Mouse (Mus musculus): ENCODE data around the gene Hspg2.
"Not testable (repeated sequence)": the region's sequence is repeated elsewhere in the genome, so short reads cannot be mapped to it uniquely, and the experiment has no call there.

The Hspg2 gene

DNA sequence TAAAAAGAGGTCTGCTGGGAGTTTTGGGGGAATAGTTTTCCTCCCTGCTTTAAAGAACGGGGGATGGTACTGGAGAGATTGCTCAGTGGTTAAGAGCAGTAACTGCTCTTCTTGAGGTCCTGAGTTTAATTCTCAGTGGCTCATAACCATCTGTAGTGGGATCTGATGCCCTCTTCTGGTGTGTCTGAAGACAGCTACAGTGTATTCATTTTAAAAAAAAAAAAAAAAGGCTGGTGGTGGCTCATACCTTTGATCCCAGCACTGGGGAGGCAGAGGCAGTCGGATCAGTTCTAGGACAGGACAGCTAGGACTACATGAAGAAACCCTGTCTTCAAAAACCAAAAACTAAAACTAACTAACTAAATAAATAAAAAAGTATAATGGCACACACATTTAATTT lies 111.7 kb downstream of the Hspg2 start:
- DNase-seq: no peak

DNA sequence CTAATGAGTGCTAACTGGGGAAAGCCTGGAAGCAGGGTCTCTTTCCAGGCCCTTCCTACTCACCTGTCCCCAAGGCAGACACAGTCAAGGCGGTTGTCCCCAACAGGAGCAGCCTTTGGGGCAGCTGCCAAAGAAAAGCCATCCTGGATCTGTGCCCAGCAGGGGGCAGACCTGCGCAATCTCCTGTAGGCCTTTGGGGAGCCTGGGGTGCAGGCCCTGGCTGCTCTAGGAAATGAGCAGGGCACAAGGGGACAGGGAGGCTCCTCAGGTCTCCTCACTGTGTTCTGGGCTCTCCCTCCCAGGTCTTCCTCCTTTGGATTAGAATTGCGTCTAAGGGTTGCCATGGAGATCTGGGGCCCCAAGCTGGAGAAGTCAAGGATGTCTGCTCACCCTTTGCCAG lies 113.2 kb downstream of the Hspg2 start:
- DNase-seq: peak; percentile 55

GRCm38 (mm10) chr4:137589095-137589494 lies 120.5 kb downstream of the Hspg2 start:
- DNase-seq: not testable (repeated sequence)

DNA sequence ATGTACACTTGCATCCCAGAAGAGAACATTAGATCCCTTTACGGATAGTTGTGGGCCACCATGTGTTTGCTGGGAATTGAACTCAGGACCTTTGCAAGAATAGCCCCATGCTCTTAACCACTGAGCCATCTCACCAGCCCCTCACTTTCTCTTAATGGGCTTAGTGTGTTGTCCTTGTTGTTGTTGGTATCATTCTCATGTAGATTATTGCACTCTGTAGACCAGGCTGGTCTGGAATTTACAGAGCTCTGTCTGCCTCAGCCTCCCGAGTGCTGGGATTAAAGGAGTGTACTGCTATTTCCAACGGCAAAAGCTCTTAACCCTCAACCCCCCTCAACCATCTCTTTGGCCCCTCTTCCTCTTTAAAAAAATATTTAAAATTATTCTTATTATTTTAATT lies 121.0 kb downstream of the Hspg2 start:
- DNase-seq: no peak

DNA sequence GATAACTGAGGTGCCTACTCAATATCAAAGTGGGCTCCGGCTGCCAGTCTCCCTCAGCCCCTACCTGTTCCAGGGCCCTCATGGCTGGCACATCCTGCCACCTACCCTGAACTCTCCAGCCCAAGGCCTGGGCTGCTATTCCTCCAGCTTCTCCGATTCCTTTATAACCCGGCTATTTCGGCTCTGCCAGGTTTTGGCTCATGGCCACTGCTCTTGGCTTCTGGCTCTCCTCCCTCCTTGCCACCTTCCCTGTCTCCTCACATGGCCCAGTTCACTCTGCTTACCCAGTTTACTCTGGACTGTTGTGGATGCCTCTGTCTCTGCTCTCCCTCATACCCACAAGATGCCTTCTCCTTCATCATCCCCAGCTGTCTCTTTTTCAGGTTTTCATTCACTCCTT lies 122.4 kb downstream of the Hspg2 start:
- no peak for DNase-seq

- peak; percentile 100 for DNase-seq
These were observed 125.3 kb downstream of the Hspg2 start, which contains the start of gene Usp48 for GRCm38 (mm10) chr4:137593601-137594495. Gene Usp48 (plus strand): TSS chr4:137593755.

DNA sequence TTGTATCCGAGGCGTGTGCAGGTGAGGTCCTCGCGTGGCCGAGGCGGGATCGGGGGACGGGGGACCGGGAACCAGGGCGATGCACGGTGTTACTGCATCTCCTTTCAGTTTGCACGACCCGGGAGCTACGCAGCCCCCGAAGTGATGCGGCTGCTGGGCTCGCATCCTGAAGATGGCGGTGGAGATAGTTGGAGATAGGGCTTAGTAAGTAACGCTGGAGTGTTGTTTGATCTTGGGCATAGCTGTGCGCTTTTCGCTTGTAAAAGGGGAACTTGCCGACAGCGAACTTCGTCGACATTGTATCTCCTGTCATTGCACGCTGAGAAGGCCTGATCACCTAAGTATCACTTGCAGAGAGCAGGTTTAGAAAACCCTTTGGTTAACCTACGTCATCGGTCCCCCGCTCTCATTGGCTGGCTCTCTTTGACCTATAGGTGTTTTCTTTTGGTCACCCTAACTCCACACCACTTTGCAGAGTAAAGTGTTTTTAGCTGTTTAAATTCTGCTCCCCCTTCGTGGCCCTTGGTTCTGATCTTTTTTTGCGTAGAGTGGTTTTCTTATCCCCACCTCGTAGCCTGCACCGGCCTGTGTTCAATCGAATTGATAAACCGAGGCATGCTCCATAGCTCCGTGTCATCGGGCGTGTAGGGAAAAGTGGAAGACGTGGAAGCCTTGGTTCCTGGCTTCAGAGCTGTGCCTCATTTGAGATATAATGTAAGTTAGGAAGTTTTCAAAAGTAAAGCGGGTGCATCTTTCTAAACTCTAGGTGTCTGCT lies 126.1 kb downstream of the Hspg2 start:
- peak; percentile 44 for DNase-seq

GRCm38 (mm10) chr4:137597098-137597630 lies 128.6 kb downstream of the Hspg2 start:
- DNase-seq: no peak

- DNase-seq: no peak
These were observed 130.0 kb downstream of the Hspg2 start for GRCm38 (mm10) chr4:137598577-137598976.

- DNase-seq: no peak
These were observed 135.0 kb downstream of the Hspg2 start for GRCm38 (mm10) chr4:137603449-137604171.

GRCm38 (mm10) chr4:137607023-137607422 lies 138.5 kb downstream of the Hspg2 start:
- DNase-seq: no peak

GRCm38 (mm10) chr4:137609281-137609680 lies 140.7 kb downstream of the Hspg2 start:
- DNase-seq: no peak

DNA sequence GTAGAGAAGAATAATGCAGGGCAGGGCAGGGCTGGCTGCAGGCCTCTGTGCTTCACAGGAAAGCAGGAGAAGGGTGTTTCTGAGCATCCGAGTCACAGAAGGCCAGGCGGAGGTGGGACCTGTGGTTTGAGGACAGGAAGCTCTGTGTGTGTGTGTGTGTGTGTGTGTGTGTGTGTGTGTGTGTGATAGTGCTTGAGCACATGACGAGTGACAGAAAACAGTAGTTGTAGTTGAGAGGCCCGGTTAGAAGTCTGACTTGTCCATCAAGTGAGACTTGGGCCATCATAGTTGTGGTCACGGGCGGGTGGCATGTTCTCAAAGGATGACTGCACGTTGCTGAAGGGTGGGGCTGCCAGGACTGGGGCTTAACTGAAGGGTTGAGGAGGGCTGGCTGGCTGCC lies 141.1 kb downstream of the Hspg2 start:
- peak; percentile 39 for DNase-seq

- DNase-seq: peak; percentile 60
These were observed 141.7 kb downstream of the Hspg2 start for GRCm38 (mm10) chr4:137610256-137610655.
